Comparison of ENCODE assay signal across 17 mouse cellular contexts in the genomic region with DNA sequence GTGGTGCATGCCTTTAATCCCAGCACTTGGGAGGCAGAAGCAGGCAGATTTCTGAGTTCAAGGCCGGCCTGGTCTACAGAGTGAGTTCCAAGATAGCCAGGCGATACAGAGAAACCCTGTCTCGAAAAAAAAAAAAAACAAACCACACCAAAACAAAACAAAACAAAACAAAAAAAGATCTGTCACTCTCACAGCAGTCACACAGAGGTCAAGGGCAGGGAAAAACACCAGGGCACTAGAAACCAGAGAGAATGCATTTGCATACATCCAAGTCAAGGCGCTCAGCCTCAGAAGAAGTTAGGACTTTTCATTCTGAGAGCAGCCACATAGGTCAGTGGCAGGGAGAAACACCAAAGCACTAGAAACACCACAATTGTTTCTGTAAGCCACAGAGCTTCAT.
"Had no signal": no experiment of that assay in that cellular context is flagged by ENCODE, and none has a peak within 500 bp of the region (broad histone marks: within the 10 kb centered on the region; RNA-seq: fewer than 3 reads in every experiment).

No protein-coding gene starts in this region.

- DNase-seq: liver, postnatal 0 days; lung, adult 2 months; lung, postnatal 14 days; lung, postnatal 36 days; right cerebral cortex, postnatal 14 days; thymus, adult 18-20 months; thymus, postnatal 14 days; thymus, postnatal 36 days had no signal

- ATAC-seq: liver, postnatal 0 days; lung, postnatal 0 days had no signal

- H3K27me3 ChIP-seq: liver, embryonic 15.5 days; lung, embryonic 15.5 days; megakaryocyte, embryonic 14.5 days; midbrain, embryonic 12.5 days; neural tube, embryonic 12.5 days; stomach, embryonic 15.5 days had no signal

- H3K4me1 ChIP-seq: liver, embryonic 15.5 days; megakaryocyte, embryonic 14.5 days; neural tube, embryonic 12.5 days; stomach, embryonic 15.5 days had no signal

- H3K4me2 ChIP-seq: liver, embryonic 15.5 days; lung, embryonic 15.5 days; midbrain, embryonic 12.5 days; neural tube, embryonic 12.5 days; stomach, embryonic 15.5 days had no signal

- H3K4me3 ChIP-seq: liver, embryonic 15.5 days; lung, embryonic 15.5 days; megakaryocyte, embryonic 14.5 days; midbrain, embryonic 12.5 days; neural tube, embryonic 12.5 days; stomach, embryonic 15.5 days had no signal

- H3K9ac ChIP-seq: liver, embryonic 15.5 days; liver, postnatal 0 days; lung, embryonic 15.5 days; midbrain, embryonic 12.5 days; neural tube, embryonic 12.5 days; stomach, embryonic 15.5 days had no signal

- H3K9me3 ChIP-seq: liver, embryonic 15.5 days; lung, embryonic 15.5 days; megakaryocyte, embryonic 14.5 days; midbrain, embryonic 12.5 days; neural tube, embryonic 12.5 days; stomach, embryonic 15.5 days had no signal

- H3K27ac ChIP-seq: liver, embryonic 15.5 days; lung, embryonic 15.5 days; macrophage; midbrain, embryonic 12.5 days; neural tube, embryonic 12.5 days; stomach, embryonic 15.5 days; stomach, postnatal 0 days had no signal

- H3K36me3 ChIP-seq: liver, embryonic 15.5 days; lung, embryonic 15.5 days; midbrain, embryonic 12.5 days; neural tube, embryonic 12.5 days; stomach, embryonic 15.5 days had no signal
